Mouse (Mus musculus) hindbrain, embryonic 12.5 days (tissue): ENCODE results near the gene Ptpre. TPM values are rescaled to one million over a fixed set of nuclear protein-coding genes. Genes with fewer than 3 reads are reported as not detected.
"Not testable (repeated sequence)": the region's sequence is repeated elsewhere in the genome, so short reads cannot be mapped to it uniquely, and the experiment has no call there.

Experiments used
- ATAC-seq: fragments of 200-750 bp; cut with Nextera tagmentation; 2 replicates; pipeline ENCODE4 v1.8.0; 2017; ENCODE audit warnings: moderate TSS enrichment; ENCODE audit not compliant: low FRiP score
- H3K27ac ChIP-seq: fragments of 300-500 bp; sonication (generic); 2 replicates; pipeline ENCODE4 v1.5.1; 2016; ENCODE audit warnings: mild to moderate bottlenecking
- H3K27me3 ChIP-seq: fragments of 300-500 bp; sonication (generic); 2 replicates; pipeline ENCODE4 v1.6.1; 2016; ENCODE audit warnings: mild to moderate bottlenecking
- H3K36me3 ChIP-seq: fragments of 300-500 bp; sonication (generic); 2 replicates; pipeline ENCODE4 v1.6.1; 2016; ENCODE audit warnings: mild to moderate bottlenecking
- H3K4me1 ChIP-seq: fragments of 300-500 bp; sonication (generic); 2 replicates; pipeline ENCODE4 v1.6.1; 2016
- H3K4me2 ChIP-seq: fragments of 300-500 bp; sonication (generic); replicated peaks from 2 replicates; pipeline ENCODE4 v1.6.1; 2016; ENCODE audit warnings: mild to moderate bottlenecking
- H3K4me3 ChIP-seq: fragments of 300-500 bp; sonication (generic); 2 replicates; pipeline ENCODE4 v1.5.1; 2016; ENCODE audit warnings: mild to moderate bottlenecking
- H3K9ac ChIP-seq: fragments of 300-500 bp; sonication (generic); 2 replicates; pipeline ENCODE4 v1.6.1; 2016; ENCODE audit warnings: mild to moderate bottlenecking, moderate library complexity
- H3K9me3 ChIP-seq: fragments of 300-500 bp; sonication (generic); replicated peaks from 2 replicates; pipeline ENCODE4 v1.6.1; 2016; ENCODE audit warnings: mild to moderate bottlenecking
- WGBS: fragments of 180-500 bp; shearing (Covaris S2); methylation state at CpG from one replicate; pipeline ENCODE4 v1.1.7; 2016; 5-methylcytosine and 5-hydroxymethylcytosine counted together
- polyA plus RNA-seq: library from polyadenylated mRNA; unstranded; fragments of >200 nt; fragmentation: Nextera tagmentation; extraction: Ambion mirVana; gene quantifications from 2 replicates; pipeline ENCODE4 v1.2.1, GENCODE M21; 2016

Ptpre gene
- 2.3 and 2.5 TPM in 2 replicates for polyA plus RNA-seq

DNA sequence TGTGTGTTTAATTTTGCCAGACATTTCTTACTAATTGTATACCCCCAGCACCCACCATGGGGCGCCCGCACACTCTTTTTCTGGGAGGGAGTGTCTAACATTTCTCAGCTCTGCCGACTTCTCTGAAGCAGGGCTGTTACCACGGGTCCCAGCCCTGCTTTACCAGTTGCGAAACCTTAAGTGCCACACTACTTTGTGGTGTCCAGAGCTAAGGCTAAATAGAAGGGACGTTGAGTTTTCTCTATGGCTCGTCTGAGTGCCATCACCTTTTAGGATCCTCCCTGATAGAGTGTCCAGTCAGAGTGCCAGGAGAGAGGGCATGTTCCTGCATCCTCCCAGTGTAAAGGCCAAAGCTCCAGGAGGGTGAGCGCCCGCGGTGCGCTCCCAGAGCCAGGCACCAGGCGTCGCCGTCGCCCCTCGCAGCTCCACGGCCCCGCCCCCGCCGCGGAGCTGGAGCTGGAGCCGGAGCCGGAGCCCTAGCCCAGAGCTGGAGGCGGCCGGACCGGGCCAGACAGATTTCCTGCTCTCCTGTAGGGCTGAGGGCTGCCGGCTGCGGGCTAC lies at the start of gene Ptpre:
Gene Ptpre (plus strand): TSS at position 141 of the 561 bp plus-strand sequence.
- WGBS, result 4% methylated on average over 28 of the region's 28 CpGs
- H3K4me3 ChIP-seq, result peak within 1 kb of the TSS; percentile 62
- H3K4me2 ChIP-seq, result peak within 1 kb of the TSS; percentile 95
- H3K36me3 ChIP-seq, result no peaks in the 10 kb centered on the region
- peaks cover 7% of the 10 kb centered on the region for H3K4me1 ChIP-seq
- no peaks in the 10 kb centered on the region for H3K9me3 ChIP-seq
- H3K27me3 ChIP-seq, result peaks cover 28% of the 10 kb centered on the region
- ATAC-seq, result peak; percentile 94
- peak within 1 kb of the TSS; percentile 52 for H3K27ac ChIP-seq
- peak within 1 kb of the TSS; percentile 79 for H3K9ac ChIP-seq

DNA sequence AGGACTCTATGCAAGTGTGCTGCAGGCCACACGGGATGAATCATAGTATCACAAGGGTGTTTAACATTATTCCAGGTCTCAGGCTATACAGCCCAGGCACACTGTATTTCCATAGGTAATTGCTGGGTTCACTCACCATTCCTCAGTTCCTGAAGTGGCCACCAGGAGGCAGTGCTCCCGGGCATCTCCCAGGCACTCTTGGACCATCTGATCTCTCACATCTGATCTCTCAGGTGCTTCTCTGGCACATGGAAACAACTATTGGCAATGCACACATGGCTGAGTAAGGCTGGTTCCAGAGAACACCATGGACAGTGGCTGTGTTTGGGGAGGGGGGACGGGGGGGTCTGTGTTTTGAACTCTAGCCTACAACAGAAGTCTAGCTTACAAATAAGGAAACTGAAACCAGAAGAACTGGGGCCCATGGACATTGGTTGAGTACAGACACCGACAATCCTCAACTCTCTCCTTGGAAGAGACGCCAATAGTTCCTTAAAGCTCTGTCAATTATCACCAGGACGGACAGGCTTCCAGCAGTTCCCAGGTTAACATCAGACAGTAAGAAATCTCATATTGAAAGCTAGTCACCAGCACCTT lies 49.0 kb upstream of the Ptpre start:
- H3K27me3 ChIP-seq, result peaks cover 24% of the 10 kb centered on the region
- ATAC-seq, result no peak
- H3K27ac ChIP-seq, result no peak overlapping the region
- H3K9ac ChIP-seq, result no peak overlapping the region
- no peaks in the 10 kb centered on the region for H3K36me3 ChIP-seq
- no peak overlapping the region for H3K4me3 ChIP-seq
- H3K4me1 ChIP-seq, result peaks cover 15% of the 10 kb centered on the region
- 76% methylated on average over 6 of the region's 6 CpGs for WGBS
- H3K4me2 ChIP-seq, result no peak overlapping the region
- no peaks in the 10 kb centered on the region for H3K9me3 ChIP-seq

DNA sequence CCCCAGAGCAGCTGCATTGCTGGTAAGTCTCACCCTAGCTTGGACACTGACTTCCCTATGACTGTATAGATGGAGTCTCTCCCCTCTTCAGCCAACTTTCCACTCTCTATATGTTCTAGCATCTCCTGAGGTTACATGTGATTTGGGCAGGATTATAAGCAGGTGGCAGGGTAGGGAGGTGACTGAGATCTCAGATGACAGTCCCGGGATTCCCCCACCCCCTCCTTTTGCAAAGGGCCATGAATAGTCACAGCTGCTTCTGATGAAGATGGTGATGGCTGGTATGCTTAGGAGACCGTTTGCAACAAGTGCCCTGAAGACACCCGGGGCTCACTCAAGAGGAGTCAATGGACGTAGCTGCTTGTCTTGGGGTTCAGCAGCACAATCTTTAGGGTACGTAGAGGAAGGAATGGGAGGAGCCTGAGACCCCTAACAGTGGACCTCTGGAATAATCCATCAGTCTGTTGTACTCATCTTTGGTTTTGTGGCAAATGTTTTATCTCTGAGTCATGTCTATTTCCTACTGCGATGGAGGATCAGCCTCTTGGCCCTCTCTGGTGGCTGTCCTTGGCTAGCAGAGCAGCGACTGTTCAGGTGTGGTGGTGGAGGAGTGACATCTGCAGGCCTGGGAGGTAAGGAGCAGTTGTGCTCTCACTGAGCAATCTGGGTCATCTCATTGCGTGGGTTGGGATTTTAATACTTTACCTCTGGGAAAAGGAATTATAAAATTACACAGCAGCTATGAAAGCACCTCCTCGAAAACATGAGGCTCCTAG lies 47.4 kb upstream of the Ptpre start:
- H3K4me3 ChIP-seq, result no peak overlapping the region
- no peak overlapping the region for H3K27ac ChIP-seq
- 83% methylated on average over 9 of the region's 9 CpGs for WGBS
- H3K9me3 ChIP-seq, result no peaks in the 10 kb centered on the region
- H3K4me2 ChIP-seq, result no peak overlapping the region
- no peaks in the 10 kb centered on the region for H3K36me3 ChIP-seq
- no peak for ATAC-seq
- H3K9ac ChIP-seq, result no peak overlapping the region
- H3K4me1 ChIP-seq, result peaks cover 14% of the 10 kb centered on the region
- peaks cover 15% of the 10 kb centered on the region for H3K27me3 ChIP-seq

DNA sequence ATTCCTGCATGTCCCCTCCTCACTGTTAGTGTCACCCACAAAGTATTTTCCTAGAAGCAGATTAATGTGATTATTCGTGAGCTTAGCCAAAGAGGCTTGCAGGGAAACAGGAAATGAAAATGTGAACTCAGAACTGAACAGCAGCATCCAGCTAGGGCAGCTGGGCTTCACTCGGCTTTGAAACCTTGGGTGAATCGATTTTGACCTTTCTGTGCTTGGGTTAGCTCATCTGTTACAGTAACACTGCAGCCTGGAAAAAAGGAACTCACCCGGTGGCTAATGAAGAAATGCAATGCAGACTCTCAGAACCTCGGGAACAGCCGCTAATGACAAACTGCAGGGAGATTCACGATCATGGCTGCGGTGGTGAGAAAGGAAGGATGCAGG lies 46.8 kb upstream of the Ptpre start:
- H3K27ac ChIP-seq, result no peak overlapping the region
- WGBS, result 75% methylated on average over 8 of the region's 8 CpGs
- H3K4me1 ChIP-seq, result peaks cover 8% of the 10 kb centered on the region
- no peak overlapping the region for H3K4me2 ChIP-seq
- peaks cover 15% of the 10 kb centered on the region for H3K27me3 ChIP-seq
- no peaks in the 10 kb centered on the region for H3K9me3 ChIP-seq
- H3K36me3 ChIP-seq, result no peaks in the 10 kb centered on the region
- no peak overlapping the region for H3K4me3 ChIP-seq
- ATAC-seq, result no peak
- H3K9ac ChIP-seq, result no peak overlapping the region

DNA sequence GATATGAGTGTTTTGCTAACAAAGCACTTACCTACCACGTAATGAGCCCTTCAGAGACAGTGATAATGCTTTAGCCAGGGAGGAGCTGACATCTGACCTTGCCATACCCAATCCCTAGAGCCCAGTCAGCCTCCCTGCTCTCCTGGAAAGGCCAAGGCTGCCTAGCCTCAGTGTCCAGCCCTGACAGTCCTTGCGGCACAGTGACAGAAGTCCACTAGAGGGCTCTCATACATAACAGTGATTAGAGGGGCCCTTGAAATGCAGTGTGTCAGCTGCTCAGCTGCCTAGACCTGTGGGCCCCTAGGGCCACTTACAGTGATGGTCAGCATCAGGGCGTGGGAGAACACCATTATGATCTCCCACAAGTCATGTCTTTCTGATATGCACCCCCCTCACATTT lies 42.0 kb upstream of the Ptpre start:
- Histone ChIP-seq H3K4me2 (no peak overlapping the region), H3K9ac (no peak overlapping the region), H3K9me3 (no peaks in the 10 kb centered on the region), H3K27me3 (no peaks in the 10 kb centered on the region), H3K27ac (no peak overlapping the region), H3K4me1 (no peaks in the 10 kb centered on the region), H3K36me3 (no peaks in the 10 kb centered on the region), H3K4me3 (no peak overlapping the region)
- no peak for ATAC-seq
- WGBS, result 50% methylated on average over 3 of the region's 3 CpGs

DNA sequence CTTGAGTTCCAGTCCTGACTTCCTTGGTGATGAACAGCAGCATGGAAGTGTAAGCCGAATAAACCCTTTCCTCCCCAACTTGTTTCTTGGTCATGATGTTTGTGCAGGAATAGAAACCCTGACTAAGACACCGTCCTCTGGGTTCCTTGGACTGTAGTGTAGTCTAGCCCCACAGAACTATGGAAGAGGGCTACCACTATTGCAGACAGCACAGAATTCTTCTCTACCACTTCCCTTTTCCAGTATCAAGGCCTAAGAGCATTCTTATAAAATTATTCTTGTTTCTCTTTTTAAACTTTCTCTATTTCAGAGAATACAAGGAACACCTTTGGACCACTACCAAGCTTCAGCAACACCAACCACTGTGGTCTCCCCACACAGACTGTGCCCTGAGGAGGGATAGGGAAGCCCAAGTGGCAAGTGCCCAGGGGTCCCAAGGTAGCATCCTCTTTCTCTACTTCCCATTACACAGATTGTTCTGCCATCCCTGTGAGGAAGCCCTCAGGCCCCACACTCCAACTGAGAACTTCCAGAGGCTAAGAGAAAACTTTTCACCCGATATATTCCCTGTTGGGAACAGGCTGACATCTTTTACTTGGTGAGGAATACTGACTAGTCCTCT lies 38.6 kb upstream of the Ptpre start:
- Histone ChIP-seq H3K4me2 (no peak overlapping the region), H3K9ac (no peak overlapping the region), H3K4me3 (no peak overlapping the region), H3K27me3 (no peaks in the 10 kb centered on the region), H3K9me3 (no peaks in the 10 kb centered on the region), H3K27ac (no peak overlapping the region), H3K4me1 (no peaks in the 10 kb centered on the region), H3K36me3 (no peaks in the 10 kb centered on the region)
- ATAC-seq, result no peak
- 92% methylated on average over 3 of the region's 3 CpGs for WGBS

DNA sequence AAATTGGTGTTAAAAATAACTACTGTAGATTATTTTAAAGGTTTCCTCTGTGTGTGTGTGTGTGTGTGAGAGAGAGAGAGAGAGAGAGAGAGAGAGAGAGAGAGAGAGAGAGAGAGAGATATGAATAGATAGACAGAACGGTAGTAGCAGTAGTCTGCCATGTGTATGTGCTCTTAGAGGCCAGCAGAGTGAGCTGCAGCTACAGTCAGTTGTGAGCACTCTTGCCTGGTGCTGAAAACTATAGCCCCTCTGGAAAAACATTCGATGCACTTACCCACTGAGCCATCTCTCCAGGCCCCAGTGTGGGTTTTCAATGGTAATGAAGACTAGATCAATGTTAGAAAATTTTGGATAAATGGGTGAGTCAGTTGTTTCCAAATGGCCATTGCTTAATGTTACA lies 37.9 kb upstream of the Ptpre start:
- Histone ChIP-seq H3K27ac (no peak overlapping the region), H3K9ac (no peak overlapping the region), H3K4me1 (no peaks in the 10 kb centered on the region), H3K36me3 (no peaks in the 10 kb centered on the region), H3K4me3 (no peak overlapping the region), H3K9me3 (no peaks in the 10 kb centered on the region), H3K4me2 (no peak overlapping the region), H3K27me3 (no peaks in the 10 kb centered on the region)
- 49% methylated on average over 2 of the region's 2 CpGs for WGBS
- no peak for ATAC-seq

DNA sequence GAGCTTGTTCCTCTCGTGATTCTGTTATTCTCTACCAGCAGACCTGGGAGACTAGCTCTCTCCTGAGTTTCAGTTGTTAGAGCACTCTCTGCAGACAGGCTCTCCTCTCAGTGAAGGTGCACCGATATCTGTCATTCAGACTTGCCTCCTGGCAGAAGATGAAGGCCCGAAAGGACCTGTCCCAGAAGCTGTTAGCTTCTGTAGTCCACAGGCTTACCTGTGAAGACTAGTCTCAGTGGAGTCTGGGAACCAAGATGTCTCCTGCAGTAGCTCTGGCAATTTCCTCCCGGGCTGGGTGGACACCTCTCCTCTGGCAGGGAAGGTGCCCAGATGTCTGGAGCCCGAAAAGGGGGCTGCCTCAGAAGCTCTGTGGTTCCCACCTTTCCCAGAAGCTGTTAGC lies 30.8 kb upstream of the Ptpre start:
- WGBS, result 88% methylated on average over 5 of the region's 5 CpGs
- H3K9me3 ChIP-seq, H3K9ac ChIP-seq, H3K27me3 ChIP-seq, H3K4me1 ChIP-seq, H3K27ac ChIP-seq, H3K4me3 ChIP-seq, H3K4me2 ChIP-seq, H3K36me3 ChIP-seq, ATAC-seq: not testable (repeated sequence)

DNA sequence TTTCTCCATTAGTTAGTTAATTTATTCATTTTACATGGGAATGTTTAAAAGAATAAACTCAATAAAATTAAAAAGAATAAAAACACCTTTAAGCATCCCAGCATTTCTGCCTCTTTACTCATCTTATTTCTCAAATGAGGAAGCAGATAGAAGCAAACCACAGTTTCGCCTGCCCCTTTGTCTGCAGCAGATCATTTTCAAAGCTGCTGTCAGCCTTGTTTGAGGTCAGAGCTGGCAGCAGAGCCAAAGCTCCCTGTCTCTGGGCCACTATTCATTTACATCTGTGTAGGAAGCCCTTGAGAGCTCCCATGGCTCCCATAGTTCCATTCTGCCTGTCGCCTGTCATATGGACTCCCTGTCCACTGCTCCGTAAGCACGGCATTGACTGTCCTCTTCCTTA lies 28.7 kb upstream of the Ptpre start:
- Histone ChIP-seq H3K27ac (no peak overlapping the region), H3K4me2 (no peak overlapping the region), H3K36me3 (no peaks in the 10 kb centered on the region), H3K4me1 (no peaks in the 10 kb centered on the region), H3K4me3 (no peak overlapping the region), H3K9me3 (no peaks in the 10 kb centered on the region), H3K9ac (no peak overlapping the region), H3K27me3 (no peaks in the 10 kb centered on the region)
- 67% methylated on average over 4 of the region's 4 CpGs for WGBS
- no peak for ATAC-seq

DNA sequence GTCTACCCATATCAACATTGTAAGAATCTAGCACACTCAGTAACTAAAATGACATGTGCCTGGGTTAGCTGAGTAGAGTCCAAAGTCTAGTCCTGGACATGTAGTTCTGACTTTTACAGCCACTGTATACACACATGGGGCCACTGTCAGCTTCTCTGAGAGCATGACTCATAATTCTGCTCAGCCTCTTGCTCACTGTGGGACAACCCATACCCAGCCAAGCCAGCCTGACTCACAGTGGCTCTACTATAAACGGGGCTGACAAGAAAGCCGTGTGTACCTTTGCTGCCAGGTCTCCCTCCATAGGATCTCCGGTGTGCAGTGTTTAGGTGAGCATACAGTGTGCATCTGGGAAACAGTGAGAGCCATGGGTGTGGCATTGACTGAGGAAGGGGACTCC lies 28.0 kb upstream of the Ptpre start:
- Histone ChIP-seq H3K4me1 (no peaks in the 10 kb centered on the region), H3K9me3 (no peaks in the 10 kb centered on the region), H3K4me2 (no peak overlapping the region), H3K27ac (no peak overlapping the region), H3K36me3 (no peaks in the 10 kb centered on the region), H3K4me3 (no peak overlapping the region), H3K9ac (no peak overlapping the region), H3K27me3 (no peaks in the 10 kb centered on the region)
- WGBS, result 93% methylated on average over 3 of the region's 3 CpGs
- no peak for ATAC-seq

DNA sequence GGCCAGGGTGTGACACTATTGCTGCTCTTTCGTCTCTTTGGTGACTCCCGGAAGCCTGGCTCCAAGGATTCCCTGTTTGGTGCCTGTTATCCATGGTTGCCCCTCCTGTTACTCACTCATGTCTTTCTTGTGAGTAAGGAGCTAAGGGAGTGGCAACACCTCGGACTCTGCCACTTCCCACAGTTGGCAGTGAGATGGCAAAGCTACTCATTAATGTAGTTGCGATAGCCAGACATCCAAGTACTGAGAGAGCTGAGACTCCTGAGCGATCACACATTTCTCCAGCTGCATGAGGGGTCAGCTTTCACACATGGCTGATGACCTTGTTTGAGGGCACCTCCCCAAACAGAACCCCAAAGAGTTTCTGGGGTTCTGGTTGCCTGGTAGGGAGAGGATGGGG lies 26.9 kb upstream of the Ptpre start:
- no peak overlapping the region for H3K9ac ChIP-seq
- no peak overlapping the region for H3K4me2 ChIP-seq
- ATAC-seq, result no peak
- no peaks in the 10 kb centered on the region for H3K27me3 ChIP-seq
- 86% methylated on average over 5 of the region's 5 CpGs for WGBS
- no peaks in the 10 kb centered on the region for H3K4me1 ChIP-seq
- no peaks in the 10 kb centered on the region for H3K36me3 ChIP-seq
- H3K9me3 ChIP-seq, result no peaks in the 10 kb centered on the region
- H3K27ac ChIP-seq, result no peak overlapping the region
- H3K4me3 ChIP-seq, result no peak overlapping the region

DNA sequence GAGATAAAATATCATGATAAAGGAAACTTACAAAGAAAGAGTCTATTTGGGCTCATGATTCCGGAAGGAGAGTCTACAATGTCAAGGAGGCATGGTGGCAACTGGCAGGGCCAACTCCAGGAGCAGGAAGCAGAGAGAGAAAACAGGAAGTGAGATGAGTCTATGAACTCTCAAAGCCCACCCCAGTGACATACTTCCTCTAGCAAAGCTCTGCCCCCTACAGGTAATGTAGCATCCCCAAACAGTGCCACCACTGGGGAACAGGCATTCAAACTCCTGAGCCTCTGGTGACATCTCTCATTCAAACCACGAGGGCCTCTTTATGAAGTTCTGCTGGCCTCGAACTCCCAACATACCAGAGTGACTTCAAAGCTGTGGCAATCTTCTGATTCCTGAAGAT lies 25.6 kb upstream of the Ptpre start:
- 88% methylated on average over 3 of the region's 3 CpGs for WGBS
- H3K27me3 ChIP-seq, result no peaks in the 10 kb centered on the region
- H3K9ac ChIP-seq, result no peak overlapping the region
- H3K4me3 ChIP-seq, result no peak overlapping the region
- H3K27ac ChIP-seq, result no peak overlapping the region
- H3K4me2 ChIP-seq, result no peak overlapping the region
- H3K4me1 ChIP-seq, result no peaks in the 10 kb centered on the region
- no peaks in the 10 kb centered on the region for H3K9me3 ChIP-seq
- no peaks in the 10 kb centered on the region for H3K36me3 ChIP-seq
- ATAC-seq, result no peak
